Mouse (Mus musculus): ENCODE data around the gene Aloxe3. TPM values are rescaled to one million over a fixed set of nuclear protein-coding genes. Genes with fewer than 3 reads are reported as not detected.

Gene Aloxe3
- polyA plus RNA-seq, 1 experiment from 2014 or later: 0.29 TPM

DNA sequence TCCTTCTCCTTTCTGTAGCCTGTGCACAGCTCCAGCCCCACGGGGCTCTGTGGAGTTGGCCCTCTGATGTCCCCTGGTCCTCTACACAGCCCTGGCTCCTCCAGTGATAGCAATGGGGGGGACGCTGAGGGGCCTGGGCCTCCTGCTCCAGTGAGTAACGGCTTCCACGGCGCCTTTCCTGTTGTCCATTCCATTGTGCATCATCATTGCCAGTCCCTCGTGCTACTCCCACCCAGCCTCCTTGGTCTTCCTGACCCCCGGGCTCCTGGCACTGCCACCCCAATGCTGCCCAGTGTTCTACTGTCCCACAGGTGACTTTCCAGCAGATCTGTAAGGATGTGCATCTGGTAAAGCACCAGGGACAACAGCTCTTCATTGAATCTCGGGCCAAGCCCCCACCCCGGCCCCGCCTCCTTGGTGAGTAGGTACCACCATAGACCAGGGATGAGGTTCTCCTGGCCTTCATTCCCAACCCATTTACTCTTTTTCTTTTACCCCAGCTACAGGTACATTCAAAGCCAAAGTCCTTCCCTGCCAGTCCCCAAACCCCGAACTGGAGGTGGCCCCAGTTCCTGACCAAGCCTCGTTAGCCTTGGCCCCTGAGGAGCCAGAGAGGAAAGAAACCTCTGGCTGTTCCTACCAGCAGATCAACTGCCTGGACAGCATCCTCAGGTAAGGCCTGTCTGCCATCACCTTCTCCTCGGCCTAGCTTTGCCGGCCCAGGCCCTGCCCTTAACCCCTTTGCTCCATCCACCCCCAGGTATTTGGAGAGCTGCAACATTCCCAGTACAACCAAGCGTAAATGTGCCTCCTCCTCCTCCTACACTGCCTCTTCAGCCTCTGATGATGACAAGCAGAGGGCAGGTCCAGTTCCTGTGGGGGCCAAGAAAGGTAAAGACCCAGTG lies 21.9 kb upstream of the Aloxe3 start:
- no peak overlapping the region for H3K9ac ChIP-seq
- peaks cover 74% of the 10 kb centered on the region for H3K36me3 ChIP-seq
- no peaks in the 10 kb centered on the region for H3K27me3 ChIP-seq (replicated peaks)
- WGBS: 90% methylated on average over 15 of the region's 15 CpGs
- no peak overlapping the region for H3K4me3 ChIP-seq (replicated peaks)
- no peak overlapping the region for H3K4me2 ChIP-seq (replicated peaks)
- H3K27ac ChIP-seq: no peak overlapping the region
- peaks cover 20% of the 10 kb centered on the region for H3K4me1 ChIP-seq (replicated peaks)
- no peak for ATAC-seq
- no peaks in the 10 kb centered on the region for H3K9me3 ChIP-seq

DNA sequence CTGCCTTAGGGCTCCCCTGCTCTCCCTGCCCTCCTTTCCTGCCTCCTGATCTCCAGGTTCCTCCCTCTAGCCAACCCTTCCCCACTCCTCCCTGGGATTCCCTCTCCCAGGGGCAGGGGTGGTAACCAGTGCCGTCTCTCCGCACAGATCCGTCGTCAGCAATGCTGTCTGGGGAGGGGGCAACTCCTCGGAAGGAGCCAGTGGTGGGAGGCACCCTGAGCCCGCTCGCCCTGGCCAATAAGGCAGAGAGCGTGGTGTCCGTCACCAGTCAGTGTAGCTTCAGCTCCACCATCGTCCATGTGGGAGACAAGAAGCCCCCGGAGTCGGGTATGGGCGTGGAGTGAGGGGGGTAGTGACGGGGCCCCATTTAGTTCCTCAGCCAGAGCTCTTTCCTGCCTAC lies 21.2 kb upstream of the Aloxe3 start:
- H3K4me2 ChIP-seq (replicated peaks): no peak overlapping the region

DNA sequence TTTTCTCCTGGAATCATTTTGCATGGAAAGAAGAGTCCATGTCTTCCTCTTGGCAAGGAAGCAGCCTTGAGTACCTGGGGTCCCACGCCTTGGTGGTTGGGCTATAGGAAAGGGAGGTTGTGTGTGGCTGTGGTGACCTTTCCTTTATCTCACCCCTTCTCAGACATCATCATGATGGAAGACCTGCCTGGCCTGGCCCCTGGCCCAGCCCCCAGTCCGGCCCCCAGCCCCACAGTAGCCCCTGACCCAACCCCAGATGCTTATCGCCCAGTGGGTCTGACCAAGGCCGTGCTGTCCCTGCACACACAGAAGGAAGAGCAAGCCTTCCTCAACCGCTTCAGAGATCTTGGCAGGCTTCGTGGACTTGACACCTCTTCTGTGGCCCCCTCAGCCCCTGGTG lies 20.5 kb upstream of the Aloxe3 start:
- WGBS: 93% methylated on average over 6 of the region's 6 CpGs

More for the DNA sequence above, 21.2 kb upstream of the Aloxe3 start:
- no peak overlapping the region for H3K9ac ChIP-seq
- no peaks in the 10 kb centered on the region for H3K9me3 ChIP-seq
- no peak overlapping the region for H3K27ac ChIP-seq
- no peaks in the 10 kb centered on the region for H3K27me3 ChIP-seq (replicated peaks)
- no peak for ATAC-seq
- H3K36me3 ChIP-seq: peaks cover 79% of the 10 kb centered on the region
- H3K4me1 ChIP-seq (replicated peaks): peaks cover 17% of the 10 kb centered on the region
- WGBS: 90% methylated on average over 14 of the region's 14 CpGs
- no peak overlapping the region for H3K4me3 ChIP-seq (replicated peaks)

DNA sequence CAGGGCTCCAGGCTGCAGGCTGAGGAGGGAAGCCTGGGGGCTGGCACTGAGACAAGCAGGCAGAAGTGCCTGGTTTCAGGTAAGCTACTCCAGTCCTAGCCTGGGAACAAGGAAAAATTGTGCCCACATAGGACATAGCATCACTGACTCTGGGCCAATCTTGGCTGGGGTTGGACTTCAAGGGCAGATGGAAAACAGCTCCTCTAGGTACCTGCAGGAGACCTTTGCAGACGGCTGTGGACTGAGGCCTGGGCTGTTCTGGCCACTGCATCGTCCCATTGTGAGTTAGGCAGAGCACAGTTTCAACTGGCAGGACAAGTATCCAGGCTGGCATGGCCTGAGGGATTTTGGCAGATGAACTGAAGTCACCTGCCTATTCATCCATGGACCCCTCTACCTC lies 19.9 kb upstream of the Aloxe3 start:
- no peaks in the 10 kb centered on the region for H3K9me3 ChIP-seq
- H3K9ac ChIP-seq: no peak overlapping the region
- H3K36me3 ChIP-seq: peaks cover 75% of the 10 kb centered on the region
- no peaks in the 10 kb centered on the region for H3K27me3 ChIP-seq (replicated peaks)
- 0 out of 2 replicates have a peak, but pooled peaks cover 11% of the 10 kb centered on the region for H3K4me1 ChIP-seq (replicated peaks)
- H3K27ac ChIP-seq: no peak overlapping the region
- 82% methylated on average over 2 of the region's 2 CpGs for WGBS
- no peak overlapping the region for H3K4me3 ChIP-seq (replicated peaks)
- no peak overlapping the region for H3K4me2 ChIP-seq (replicated peaks)
- no peak for ATAC-seq

More for the DNA sequence above, 20.5 kb upstream of the Aloxe3 start:
- Histone ChIP-seq H3K4me1 (replicated peaks) (peaks cover 16% of the 10 kb centered on the region), H3K4me2 (replicated peaks) (no peak overlapping the region), H3K36me3 (peaks cover 79% of the 10 kb centered on the region), H3K27ac (no peak overlapping the region), H3K27me3 (replicated peaks) (no peaks in the 10 kb centered on the region), H3K4me3 (replicated peaks) (no peak overlapping the region), H3K9me3 (no peaks in the 10 kb centered on the region), H3K9ac (no peak overlapping the region)
- ATAC-seq: no peak

DNA sequence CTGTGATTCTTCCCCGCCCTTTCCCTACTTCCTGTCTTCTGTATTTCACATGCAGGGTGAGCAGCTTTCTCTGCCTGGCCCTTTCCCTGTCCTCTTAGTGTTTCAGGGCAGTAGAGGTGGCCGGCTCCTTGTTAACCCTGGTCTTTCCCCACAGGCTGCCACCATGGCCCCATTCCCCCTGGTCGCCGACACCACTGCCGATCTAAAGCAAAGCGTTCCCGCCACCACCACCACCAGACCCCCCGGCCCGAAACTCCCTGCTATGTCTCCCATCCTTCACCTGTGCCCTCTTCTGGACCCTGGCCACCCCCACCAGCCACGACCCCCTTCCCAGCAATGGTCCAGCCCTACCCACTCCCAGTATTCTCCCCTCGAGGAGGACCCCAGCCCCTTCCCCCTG lies 19.4 kb upstream of the Aloxe3 start:
- H3K27ac ChIP-seq: no peak overlapping the region
- no peak for ATAC-seq
- H3K4me2 ChIP-seq (replicated peaks): no peak overlapping the region
- no peak overlapping the region for H3K9ac ChIP-seq
- 88% methylated on average over 11 of the region's 11 CpGs for WGBS
- no peaks in the 10 kb centered on the region for H3K9me3 ChIP-seq
- no peaks in the 10 kb centered on the region for H3K27me3 ChIP-seq (replicated peaks)
- peaks cover 70% of the 10 kb centered on the region for H3K36me3 ChIP-seq
- H3K4me1 ChIP-seq (replicated peaks): 0 out of 2 replicates have a peak, but pooled peaks cover 11% of the 10 kb centered on the region
- no peak overlapping the region for H3K4me3 ChIP-seq (replicated peaks)

DNA sequence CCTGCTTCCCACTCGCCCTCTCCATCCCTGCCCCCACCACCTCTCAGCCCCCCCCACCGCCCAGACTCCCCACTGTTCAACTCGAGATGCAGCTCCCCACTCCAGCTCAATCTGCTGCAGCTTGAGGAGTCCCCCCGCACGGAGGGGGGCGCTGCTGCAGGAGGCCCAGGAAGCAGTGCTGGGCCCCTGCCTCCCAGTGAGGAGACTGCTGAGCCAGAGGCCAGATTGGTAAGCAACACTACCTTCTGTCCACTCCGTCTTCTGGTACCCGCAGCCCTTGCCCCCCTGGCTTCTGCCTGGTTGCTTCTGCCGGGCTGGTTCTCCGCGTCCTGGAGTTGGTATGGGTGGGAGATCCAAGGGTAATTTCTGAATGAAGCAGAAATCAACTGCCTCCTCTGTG lies 18.9 kb upstream of the Aloxe3 start:
- H3K4me2 ChIP-seq (replicated peaks): no peak overlapping the region
- H3K36me3 ChIP-seq: peaks cover 67% of the 10 kb centered on the region
- H3K9ac ChIP-seq: no peak overlapping the region
- no peaks in the 10 kb centered on the region for H3K9me3 ChIP-seq
- ATAC-seq: no peak
- 88% methylated on average over 11 of the region's 11 CpGs for WGBS
- no peak overlapping the region for H3K27ac ChIP-seq
- no peaks in the 10 kb centered on the region for H3K27me3 ChIP-seq (replicated peaks)
- H3K4me1 ChIP-seq (replicated peaks): 0 out of 2 replicates have a peak, but pooled peaks cover 11% of the 10 kb centered on the region
- H3K4me3 ChIP-seq (replicated peaks): no peak overlapping the region

DNA sequence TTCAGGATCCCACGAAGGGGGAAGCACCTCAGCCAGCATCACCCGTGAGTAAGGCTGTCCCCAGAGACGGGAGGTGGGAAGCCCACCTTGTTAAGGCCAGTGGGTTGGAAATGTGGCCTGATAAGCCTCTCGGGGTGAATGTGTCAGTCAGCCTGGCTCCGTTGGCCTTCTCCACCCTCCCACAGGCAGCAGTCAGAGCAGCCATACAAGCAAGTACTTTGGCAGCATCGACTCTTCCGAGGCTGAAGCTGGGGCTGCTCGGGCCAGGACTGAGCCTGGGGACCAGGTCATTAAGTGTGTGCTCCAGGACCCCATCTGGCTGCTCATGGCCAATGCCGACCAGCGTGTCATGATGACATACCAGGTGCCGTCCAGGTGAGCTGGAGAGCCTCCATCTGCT lies 18.0 kb upstream of the Aloxe3 start:
- ATAC-seq: no peak
- H3K4me3 ChIP-seq (replicated peaks): no peak overlapping the region
- H3K9ac ChIP-seq: no peak overlapping the region
- WGBS: 86% methylated on average over 11 of the region's 11 CpGs
- no peaks in the 10 kb centered on the region for H3K9me3 ChIP-seq
- no peaks in the 10 kb centered on the region for H3K27me3 ChIP-seq (replicated peaks)
- no peak overlapping the region for H3K4me2 ChIP-seq (replicated peaks)
- H3K27ac ChIP-seq: no peak overlapping the region
- 0 out of 2 replicates have a peak, but pooled peaks cover 11% of the 10 kb centered on the region for H3K4me1 ChIP-seq (replicated peaks)
- H3K36me3 ChIP-seq: peaks cover 58% of the 10 kb centered on the region

DNA sequence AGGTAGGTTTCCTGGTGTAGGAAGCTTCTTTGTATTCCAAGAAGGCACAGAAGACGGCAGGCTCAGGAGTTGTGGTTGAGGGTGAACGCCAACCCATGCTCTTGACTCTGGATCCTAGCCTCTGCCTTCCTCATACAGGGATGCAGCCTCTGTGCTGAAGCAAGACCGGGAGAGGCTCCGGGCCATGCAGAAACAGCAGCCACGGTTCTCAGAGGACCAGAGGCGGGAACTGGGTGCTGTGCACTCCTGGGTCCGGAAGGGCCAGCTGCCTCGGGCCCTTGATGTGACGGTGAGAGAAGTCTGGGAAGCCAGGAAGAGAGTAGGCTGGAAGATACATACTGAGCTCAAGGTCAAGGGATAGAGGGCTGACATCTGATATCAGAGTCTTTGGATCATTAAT lies 17.5 kb upstream of the Aloxe3 start:
- no peaks in the 10 kb centered on the region for H3K27me3 ChIP-seq (replicated peaks)
- H3K9ac ChIP-seq: no peak overlapping the region
- H3K36me3 ChIP-seq: peaks cover 53% of the 10 kb centered on the region
- 0 out of 2 replicates have a peak, but pooled peaks cover 11% of the 10 kb centered on the region for H3K4me1 ChIP-seq (replicated peaks)
- H3K27ac ChIP-seq: no peak overlapping the region
- no peak overlapping the region for H3K4me3 ChIP-seq (replicated peaks)
- no peaks in the 10 kb centered on the region for H3K9me3 ChIP-seq
- 92% methylated on average over 9 of the region's 9 CpGs for WGBS
- H3K4me2 ChIP-seq (replicated peaks): no peak overlapping the region
- no peak for ATAC-seq

DNA sequence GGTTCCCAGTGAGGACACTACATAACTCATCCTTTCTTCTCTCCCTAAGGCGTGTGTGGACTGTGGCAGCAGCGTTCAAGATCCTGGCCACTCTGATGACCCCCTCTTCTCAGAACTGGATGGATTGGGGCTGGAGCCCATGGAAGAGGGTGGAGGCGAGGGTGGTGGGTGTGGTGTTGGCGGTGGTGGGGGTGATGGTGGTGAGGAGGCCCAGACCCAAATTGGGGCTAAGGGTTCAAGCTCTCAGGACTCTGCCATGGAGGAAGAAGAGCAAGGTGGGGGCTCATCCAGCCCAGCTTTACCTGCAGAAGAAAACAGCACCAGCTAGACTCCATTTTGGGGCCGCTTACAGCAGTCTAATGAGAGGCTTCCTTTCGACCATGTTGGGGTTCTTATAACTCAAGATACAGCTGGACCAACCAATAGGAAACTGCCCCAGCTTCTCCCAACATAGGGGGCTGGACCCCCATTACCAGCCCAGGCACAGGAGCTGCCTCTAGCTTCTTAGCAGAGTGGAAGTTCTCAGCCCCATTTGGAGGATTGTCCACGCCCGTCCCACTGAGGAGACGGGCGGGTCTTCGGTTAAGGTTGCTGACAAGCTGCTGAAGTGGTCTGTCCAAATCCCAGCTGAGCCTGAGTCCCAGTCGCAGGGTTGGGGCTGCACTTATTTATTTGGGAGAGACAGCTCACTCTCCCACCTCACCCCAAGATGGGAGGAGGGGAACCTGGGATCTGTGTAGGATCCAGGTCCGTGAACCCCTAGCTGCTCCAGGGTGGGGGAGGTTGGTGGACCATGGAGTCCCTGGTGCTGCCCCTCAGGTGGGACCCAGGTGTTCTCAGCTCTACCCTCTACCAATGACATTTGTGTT lies 16.4 kb upstream of the Aloxe3 start:
- 84% methylated on average over 13 of the region's 13 CpGs for WGBS
- no peaks in the 10 kb centered on the region for H3K9me3 ChIP-seq
- no peak for ATAC-seq
- H3K27me3 ChIP-seq (replicated peaks): no peaks in the 10 kb centered on the region
- H3K4me2 ChIP-seq (replicated peaks): no peak overlapping the region
- no peak overlapping the region for H3K9ac ChIP-seq
- peaks cover 43% of the 10 kb centered on the region for H3K36me3 ChIP-seq
- H3K27ac ChIP-seq: no peak overlapping the region
- H3K4me1 ChIP-seq (replicated peaks): 0 out of 2 replicates have a peak, but pooled peaks cover 11% of the 10 kb centered on the region
- H3K4me3 ChIP-seq (replicated peaks): no peak overlapping the region

DNA sequence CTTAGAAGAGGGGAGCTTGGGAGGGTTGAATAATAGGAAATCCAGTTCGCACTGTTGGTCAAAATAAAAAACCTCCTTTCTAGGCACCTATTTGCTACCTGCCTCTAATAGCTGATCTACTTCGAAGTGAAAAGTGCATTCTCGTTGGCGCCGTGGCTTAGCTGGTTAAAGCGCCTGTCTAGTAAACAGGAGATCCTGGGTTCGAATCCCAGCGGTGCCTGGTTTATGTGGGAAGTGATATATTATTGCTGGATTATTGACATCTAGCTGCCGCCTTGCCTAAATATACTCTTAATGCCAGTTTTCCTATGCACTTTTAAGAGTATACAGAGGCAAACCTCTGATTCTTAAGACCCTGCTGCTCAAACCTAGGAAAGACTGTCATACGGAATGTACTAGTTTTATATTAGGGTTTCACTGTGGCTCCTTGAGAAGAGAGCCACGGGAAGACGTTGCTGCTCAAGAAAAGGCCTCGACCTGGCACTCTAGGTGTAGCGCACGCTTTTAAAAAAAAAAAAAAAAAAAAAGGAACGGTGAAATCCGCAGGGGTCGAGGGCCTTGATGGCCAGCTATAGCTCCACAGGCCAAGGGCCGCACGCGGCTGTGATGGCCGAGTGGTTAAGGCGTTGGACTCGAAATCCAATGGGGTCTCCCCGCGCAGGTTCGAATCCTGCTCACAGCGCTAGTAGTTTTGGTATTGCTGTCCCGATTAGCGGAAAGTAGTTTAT lies 15.2 kb upstream of the Aloxe3 start:
- H3K4me1 ChIP-seq (replicated peaks): 0 out of 2 replicates have a peak, but pooled peaks cover 11% of the 10 kb centered on the region
- peaks cover 33% of the 10 kb centered on the region for H3K36me3 ChIP-seq
- peak overlapping the region; percentile 58 for H3K4me2 ChIP-seq (replicated peaks)
- H3K9ac ChIP-seq: peak overlapping the region; percentile 29; the same call in 1 of the 2 replicates
- H3K9me3 ChIP-seq: no peaks in the 10 kb centered on the region
- H3K4me3 ChIP-seq (replicated peaks): peak overlapping the region; percentile 37
- no peaks in the 10 kb centered on the region for H3K27me3 ChIP-seq (replicated peaks)
- 0 out of 2 replicates have a peak overlapping the region, but pooled peaks have one; percentile 11 for H3K27ac ChIP-seq
- ATAC-seq: peak; percentile 81
- WGBS: 1% methylated on average over 30 of the region's 30 CpGs

DNA sequence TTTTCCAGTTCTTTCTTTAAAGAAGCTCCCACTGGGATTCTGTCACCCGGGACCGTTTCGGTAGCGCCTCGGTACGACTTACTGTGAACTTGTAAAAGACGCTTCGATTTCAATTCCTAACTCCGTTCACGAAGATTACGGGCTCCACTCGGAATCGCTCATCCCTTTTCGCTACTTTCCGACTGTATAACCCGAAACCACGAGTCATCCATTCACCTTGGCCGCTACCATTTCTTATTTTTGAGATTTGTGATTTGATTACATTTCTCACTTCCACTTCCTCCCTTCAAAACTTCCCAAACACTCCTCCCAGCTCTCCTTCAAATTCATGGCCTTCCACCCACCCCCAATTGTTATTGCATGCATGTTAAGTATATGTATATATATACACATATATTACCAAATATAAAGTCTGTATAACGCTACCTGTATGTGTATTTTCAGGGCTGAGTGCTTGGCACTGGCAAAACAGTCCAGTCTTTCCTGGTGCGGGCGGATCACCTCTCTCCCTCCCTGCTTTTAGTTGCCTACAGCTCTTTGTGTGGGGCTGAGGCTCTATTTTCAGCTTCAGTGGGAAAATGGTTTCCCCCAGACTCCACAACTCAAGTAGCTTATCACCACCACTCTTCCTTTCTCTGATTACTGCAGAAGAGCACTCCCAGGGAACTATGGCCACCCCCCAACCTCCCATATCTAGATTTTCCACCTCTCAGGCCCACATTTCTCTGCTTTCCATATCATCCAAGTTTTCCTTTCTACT lies 14.5 kb upstream of the Aloxe3 start:
- 0 out of 2 replicates have a peak, but pooled peaks cover 11% of the 10 kb centered on the region for H3K4me1 ChIP-seq (replicated peaks)
- peak; percentile 18; the same call in 1 of the 2 replicates for ATAC-seq
- peak overlapping the region; percentile 37 for H3K4me3 ChIP-seq (replicated peaks)
- 10% methylated on average over 21 of the region's 21 CpGs for WGBS
- peak overlapping the region; percentile 29; the same call in 1 of the 2 replicates for H3K9ac ChIP-seq
- H3K36me3 ChIP-seq: peaks cover 25% of the 10 kb centered on the region
- peak overlapping the region; percentile 58 for H3K4me2 ChIP-seq (replicated peaks)
- H3K27ac ChIP-seq: no peak overlapping the region
- no peaks in the 10 kb centered on the region for H3K27me3 ChIP-seq (replicated peaks)
- H3K9me3 ChIP-seq: no peaks in the 10 kb centered on the region

All from intestine, embryonic 15.5 days (tissue).